Mouse (Mus musculus) neural tube, embryonic 13.5 days (tissue): Measurements from ENCODE around the gene Sec16b. TPM values are rescaled to one million over a fixed set of nuclear protein-coding genes. Genes with fewer than 3 reads are reported as not detected.

Source experiments
- ATAC-seq: fragments of 200-750 bp; cut with Nextera tagmentation; 2 replicates; pipeline ENCODE4 v1.8.0; 2017; ENCODE audit warnings: low read depth, mild to moderate bottlenecking, moderate TSS enrichment, moderate library complexity
- H3K27ac ChIP-seq: fragments of 300-500 bp; sonication (generic); replicated peaks from 2 replicates; pipeline ENCODE4 v1.5.1; 2015; ENCODE audit warnings: moderate library complexity, mild to moderate bottlenecking, inconsistent platforms
- H3K27me3 ChIP-seq: fragments of 300-500 bp; sonication (generic); 2 replicates; pipeline ENCODE4 v1.6.1; 2015; ENCODE audit warnings: mild to moderate bottlenecking, inconsistent platforms
- H3K36me3 ChIP-seq: fragments of 300-500 bp; sonication (generic); 2 replicates; pipeline ENCODE4 v1.6.1; 2015; ENCODE audit warnings: mild to moderate bottlenecking, inconsistent platforms
- H3K4me1 ChIP-seq: fragments of 300-500 bp; sonication (generic); replicated peaks from 2 replicates; pipeline ENCODE4 v1.6.1; 2015; ENCODE audit warnings: inconsistent platforms
- H3K4me2 ChIP-seq: fragments of 300-500 bp; sonication (generic); 2 replicates; pipeline ENCODE4 v1.6.1; 2015; ENCODE audit warnings: inconsistent platforms, mild to moderate bottlenecking, moderate library complexity
- H3K4me3 ChIP-seq: fragments of 300-500 bp; sonication (generic); 2 replicates; pipeline ENCODE4 v1.5.1; 2015; ENCODE audit warnings: mild to moderate bottlenecking, inconsistent platforms
- H3K9ac ChIP-seq: fragments of 300-500 bp; sonication (generic); 2 replicates; pipeline ENCODE4 v1.6.1; 2015; ENCODE audit warnings: moderate library complexity, mild to moderate bottlenecking, inconsistent platforms
- H3K9me3 ChIP-seq: fragments of 300-500 bp; sonication (generic); 2 replicates; pipeline ENCODE4 v1.6.1; 2016; ENCODE audit warnings: inconsistent platforms
- WGBS: fragments of 180-500 bp; shearing (Covaris S2); methylation state at CpG from one replicate; pipeline ENCODE4 v1.1.7; 2015; 5-methylcytosine and 5-hydroxymethylcytosine counted together
- polyA plus RNA-seq: library from polyadenylated mRNA; unstranded; fragments of >200 nt; fragmentation: Nextera tagmentation; extraction: Ambion mirVana; gene quantifications from 2 replicates; pipeline ENCODE4 v1.2.1, GENCODE M21; 2015

Sec16b gene
- polyA plus RNA-seq: 0.69 and 0.74 TPM in 2 replicates

DNA sequence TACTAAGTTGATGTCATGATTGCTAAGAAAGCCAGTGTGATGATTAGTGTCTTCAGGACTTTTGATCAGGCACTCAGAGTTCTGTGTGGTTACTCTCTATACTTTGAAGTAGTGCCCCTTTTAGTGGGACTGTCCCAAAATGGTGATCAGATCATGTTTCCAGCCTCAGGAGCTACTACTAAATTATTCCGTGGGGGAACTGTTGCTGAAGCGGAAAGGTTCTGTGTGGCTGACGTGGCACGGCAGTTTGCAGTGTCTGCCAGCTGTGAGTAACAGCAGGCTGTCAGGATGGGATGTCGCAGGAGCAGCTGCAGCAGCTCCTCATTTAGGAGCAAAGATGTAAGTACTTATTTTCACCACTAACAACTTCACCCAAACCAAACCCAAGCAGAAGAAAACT lies at the start of gene Sec16b:
Gene Sec16b, plus strand, starts transcription at position 207 of the 400 bp plus-strand sequence.
- H3K36me3 ChIP-seq: no peaks in the 10 kb centered on the region
- H3K4me3 ChIP-seq: no peak within 1 kb of the TSS
- ATAC-seq: no peak
- WGBS: 19% methylated on average over 5 of the region's 5 CpGs
- no peak within 1 kb of the TSS for H3K9ac ChIP-seq
- no peaks in the 10 kb centered on the region for H3K9me3 ChIP-seq
- peaks cover 9% of the 10 kb centered on the region for H3K27me3 ChIP-seq
- H3K4me1 ChIP-seq: peaks cover 11% of the 10 kb centered on the region; the same call in 1 of the 2 replicates
- H3K4me2 ChIP-seq: no peak within 1 kb of the TSS
- H3K27ac ChIP-seq: no peak within 1 kb of the TSS

DNA sequence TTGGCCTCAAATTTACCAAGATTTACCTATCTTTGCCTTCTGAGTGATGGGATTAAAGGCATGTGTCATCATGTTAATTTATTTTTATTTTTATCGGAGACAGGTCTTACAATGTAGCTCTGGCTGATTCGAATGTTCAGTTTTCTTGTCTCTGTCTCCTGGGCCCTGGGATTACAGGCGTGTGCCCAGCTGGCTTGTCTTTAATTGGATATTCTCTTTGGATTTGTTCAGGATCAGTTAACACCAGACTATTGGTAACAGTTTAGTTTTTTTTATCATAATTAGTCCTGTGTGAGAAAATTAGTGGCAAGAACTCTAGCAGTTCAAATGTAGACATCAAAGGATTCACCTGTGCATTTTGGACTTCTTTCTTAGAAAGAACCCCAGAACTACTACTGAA lies 48.7 kb upstream of the Sec16b start:
- Histone ChIP-seq H3K4me2 (peak overlapping the region; percentile 59; the same call in 1 of the 2 replicates), H3K27ac (no peak overlapping the region), H3K4me1 (peaks cover 20% of the 10 kb centered on the region), H3K9me3 (no peaks in the 10 kb centered on the region), H3K4me3 (no peak overlapping the region), H3K36me3 (no peaks in the 10 kb centered on the region), H3K27me3 (no peaks in the 10 kb centered on the region), H3K9ac (no peak overlapping the region)
- whole genome bisulfite sequencing: 43% methylated on average over 3 of the region's 3 CpGs
- ATAC-seq: no peak

- WGBS: under 1% methylated on average over 29 of the region's 29 CpGs
Observed at GRCm38 (mm10) chr1:157458421-157459208, 47.9 kb upstream of the Sec16b start, which contains the start of gene Cryzl2. Gene Cryzl2 (plus strand): TSS chr1:157458577.

GRCm38 (mm10) chr1:157459904-157460303 lies 46.6 kb upstream of the Sec16b start:
- Histone ChIP-seq H3K27ac (no peak overlapping the region), H3K4me1 (peaks cover 15% of the 10 kb centered on the region), H3K4me2 (no peak overlapping the region), H3K36me3 (no peaks in the 10 kb centered on the region), H3K4me3 (no peak overlapping the region), H3K9ac (no peak overlapping the region), H3K9me3 (no peaks in the 10 kb centered on the region), H3K27me3 (no peaks in the 10 kb centered on the region)
- 94% methylated on average over 5 of the region's 5 CpGs for WGBS
- no peak for ATAC-seq

More at GRCm38 (mm10) chr1:157458421-157459208, 47.9 kb upstream of the Sec16b start, which contains the start of gene Cryzl2:
- H3K9ac ChIP-seq: peak within 1 kb of the TSS; percentile 60
- ATAC-seq: peak; percentile 85
- H3K36me3 ChIP-seq: no peaks in the 10 kb centered on the region
- H3K27me3 ChIP-seq: no peaks in the 10 kb centered on the region
- H3K4me3 ChIP-seq: peak within 1 kb of the TSS; percentile 33
- peaks cover 15% of the 10 kb centered on the region for H3K4me1 ChIP-seq
- no peaks in the 10 kb centered on the region for H3K9me3 ChIP-seq
- H3K4me2 ChIP-seq: peak within 1 kb of the TSS; percentile 59
- no peak within 1 kb of the TSS for H3K27ac ChIP-seq

- 95% methylated on average over 5 of the region's 5 CpGs for WGBS
- Histone ChIP-seq H3K9ac (no peak overlapping the region), H3K27me3 (no peaks in the 10 kb centered on the region), H3K36me3 (no peaks in the 10 kb centered on the region), H3K27ac (no peak overlapping the region), H3K9me3 (no peaks in the 10 kb centered on the region), H3K4me3 (no peak overlapping the region), H3K4me1 (peaks cover 15% of the 10 kb centered on the region), H3K4me2 (no peak overlapping the region)
- ATAC-seq: no peak
Observed at GRCm38 (mm10) chr1:157461276-157461675, 45.3 kb upstream of the Sec16b start.

GRCm38 (mm10) chr1:157462336-157462735 lies 44.2 kb upstream of the Sec16b start:
- H3K36me3 ChIP-seq: no peaks in the 10 kb centered on the region
- no peaks in the 10 kb centered on the region for H3K9me3 ChIP-seq
- ATAC-seq: no peak
- peaks cover 15% of the 10 kb centered on the region for H3K4me1 ChIP-seq
- no peak overlapping the region for H3K4me3 ChIP-seq
- no peak overlapping the region for H3K4me2 ChIP-seq
- WGBS: 70% methylated on average over 3 of the region's 3 CpGs
- no peaks in the 10 kb centered on the region for H3K27me3 ChIP-seq
- no peak overlapping the region for H3K9ac ChIP-seq
- H3K27ac ChIP-seq: no peak overlapping the region

GRCm38 (mm10) chr1:157465194-157465593 lies 41.3 kb upstream of the Sec16b start:
- Histone ChIP-seq H3K36me3 (no peaks in the 10 kb centered on the region), H3K4me2 (no peak overlapping the region), H3K4me1 (no peaks in the 10 kb centered on the region), H3K9me3 (no peaks in the 10 kb centered on the region), H3K9ac (no peak overlapping the region), H3K4me3 (no peak overlapping the region), H3K27me3 (no peaks in the 10 kb centered on the region), H3K27ac (no peak overlapping the region)
- WGBS: 85% methylated on average over 3 of the region's 3 CpGs
- ATAC-seq: no peak

GRCm38 (mm10) chr1:157467866-157468265 lies 38.7 kb upstream of the Sec16b start:
- H3K9ac ChIP-seq: no peak overlapping the region
- H3K4me2 ChIP-seq: no peak overlapping the region
- no peaks in the 10 kb centered on the region for H3K4me1 ChIP-seq
- WGBS: 90% methylated on average over 8 of the region's 8 CpGs
- no peak overlapping the region for H3K4me3 ChIP-seq
- no peaks in the 10 kb centered on the region for H3K27me3 ChIP-seq
- H3K36me3 ChIP-seq: no peaks in the 10 kb centered on the region
- H3K27ac ChIP-seq: no peak overlapping the region
- no peaks in the 10 kb centered on the region for H3K9me3 ChIP-seq
- no peak for ATAC-seq

- Histone ChIP-seq H3K9me3 (no peaks in the 10 kb centered on the region), H3K27ac (no peak overlapping the region), H3K4me2 (no peak overlapping the region), H3K4me1 (no peaks in the 10 kb centered on the region), H3K9ac (no peak overlapping the region), H3K4me3 (no peak overlapping the region), H3K36me3 (no peaks in the 10 kb centered on the region), H3K27me3 (no peaks in the 10 kb centered on the region)
- no peak for ATAC-seq
- 90% methylated on average over 9 of the region's 9 CpGs for WGBS
Observed at GRCm38 (mm10) chr1:157470761-157471386, 35.7 kb upstream of the Sec16b start.

- ATAC-seq: no peak
Observed at GRCm38 (mm10) chr1:157472716-157473115, 33.8 kb upstream of the Sec16b start.

DNA sequence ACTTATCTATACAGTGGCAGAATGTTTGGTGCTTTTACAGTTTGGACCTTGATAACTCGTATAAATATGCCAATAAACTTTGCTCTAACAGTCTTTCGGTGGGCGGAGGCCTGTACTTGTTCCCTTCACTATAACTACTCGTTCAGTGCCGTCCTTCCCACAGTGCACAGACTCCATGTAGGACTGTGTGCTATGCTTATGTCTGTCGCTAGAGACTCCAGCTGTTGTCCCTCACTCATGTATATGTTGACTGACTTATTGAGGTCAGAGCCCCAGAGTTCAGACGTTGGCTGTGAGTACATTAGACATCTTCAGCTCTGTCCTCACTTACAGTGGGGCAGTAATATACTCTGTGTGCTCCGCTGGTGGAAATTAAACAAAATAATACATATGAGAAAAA lies 31.7 kb upstream of the Sec16b start:
- Histone ChIP-seq H3K27ac (no peak overlapping the region), H3K4me2 (no peak overlapping the region), H3K36me3 (no peaks in the 10 kb centered on the region), H3K9me3 (no peaks in the 10 kb centered on the region), H3K4me1 (no peaks in the 10 kb centered on the region), H3K9ac (no peak overlapping the region), H3K4me3 (no peak overlapping the region), H3K27me3 (no peaks in the 10 kb centered on the region)
- 84% methylated on average over 8 of the region's 8 CpGs for WGBS
- no peak for ATAC-seq

More at GRCm38 (mm10) chr1:157472716-157473115, 33.8 kb upstream of the Sec16b start:
- 90% methylated on average over 7 of the region's 7 CpGs for WGBS
- Histone ChIP-seq H3K36me3 (no peaks in the 10 kb centered on the region), H3K9ac (no peak overlapping the region), H3K27ac (no peak overlapping the region), H3K4me1 (no peaks in the 10 kb centered on the region), H3K4me3 (no peak overlapping the region), H3K4me2 (no peak overlapping the region), H3K27me3 (no peaks in the 10 kb centered on the region), H3K9me3 (no peaks in the 10 kb centered on the region)

DNA sequence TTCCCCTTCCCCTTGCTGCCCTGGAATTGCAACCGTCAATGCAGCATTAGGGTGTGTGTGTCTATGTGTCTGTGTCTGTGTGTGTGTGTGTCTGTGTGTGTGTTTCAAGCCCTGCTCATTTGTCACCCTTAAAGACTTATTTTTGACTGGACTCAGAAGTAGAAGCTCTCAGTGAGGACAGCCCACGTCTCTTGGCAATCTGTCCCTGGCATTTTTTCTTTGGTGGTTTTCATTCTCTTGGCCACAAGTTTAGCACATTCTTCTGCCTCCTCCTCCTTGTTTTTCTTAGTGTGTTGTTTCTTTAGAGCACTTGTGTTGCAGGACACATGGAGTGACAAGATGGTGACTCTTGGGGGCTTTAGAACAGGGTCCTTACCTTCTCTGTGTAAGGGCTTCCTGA lies 30.3 kb upstream of the Sec16b start:
- ATAC-seq: no peak
- Histone ChIP-seq H3K4me3 (no peak overlapping the region), H3K27ac (no peak overlapping the region), H3K27me3 (no peaks in the 10 kb centered on the region), H3K9me3 (no peaks in the 10 kb centered on the region), H3K4me1 (0 out of 2 replicates have a peak, but pooled peaks cover 3% of the 10 kb centered on the region), H3K36me3 (no peaks in the 10 kb centered on the region), H3K9ac (no peak overlapping the region), H3K4me2 (no peak overlapping the region)
- WGBS: 68% methylated on average over 2 of the region's 2 CpGs
